Comparison of ENCODE assay signal across 19 mouse cellular contexts in genomic region chr2:71371790-71372189, GRCm38 (mm10). TPM values are rescaled to one million over a fixed set of nuclear protein-coding genes. Genes with fewer than 3 reads are reported as not detected.
DNase-seq lines count a peak whose midpoint lies in the region; ATAC-seq and TF ChIP-seq lines count a peak whose summit lies in the region.
"Had no signal": no experiment of that assay in that cellular context is flagged by ENCODE, and none has a peak within 500 bp of the region (broad histone marks: within the 10 kb centered on the region; RNA-seq: fewer than 3 reads in every experiment).

No protein-coding gene starts in this region.

- H3ac ChIP-seq in C2C12 (ENCODE audit: control insufficient read depth, insufficient read length, low read depth), result no peak overlapping the region

- H3K4me2 ChIP-seq in midbrain, embryonic 13.5 days (replicated peaks), result no peak overlapping the region
- H3K4me2 ChIP-seq: embryonic facial prominence, embryonic 12.5 days; forebrain, embryonic 12.5 days; heart, embryonic 11.5 days; liver, embryonic 11.5 days; midbrain, embryonic 11.5 days had no signal

- H3K79me2 ChIP-seq in C2C12 (ENCODE audit: control insufficient read depth, insufficient read depth), result peaks cover 5% of the 10 kb centered on the region

- no peak overlapping the region for H3K27ac ChIP-seq in midbrain, embryonic 13.5 days
- H3K27ac ChIP-seq: embryonic facial prominence, embryonic 12.5 days; forebrain, embryonic 12.5 days had no signal

- H3K9me3 ChIP-seq in midbrain, embryonic 13.5 days, result no peaks in the 10 kb centered on the region
- H3K9me3 ChIP-seq: embryonic facial prominence, embryonic 12.5 days; forebrain, embryonic 12.5 days had no signal

- no peaks in the 10 kb centered on the region for H3K27me3 ChIP-seq in C2C12 (ENCODE audit: control insufficient read depth, insufficient read depth, insufficient read length)
- no peaks in the 10 kb centered on the region for H3K27me3 ChIP-seq in midbrain, embryonic 13.5 days
- H3K27me3 ChIP-seq: CH12.LX; embryonic facial prominence, embryonic 12.5 days had no signal

- H3K4me3 ChIP-seq in C2C12 (ENCODE audit: insufficient read depth, poor library complexity, severe bottlenecking), result no peak overlapping the region
- no peak overlapping the region for H3K4me3 ChIP-seq in midbrain, embryonic 13.5 days (replicated peaks)
- H3K4me3 ChIP-seq: embryonic facial prominence, embryonic 12.5 days; forebrain, embryonic 12.5 days had no signal

- 88% methylated on average over 5 of the region's 5 CpGs for WGBS in midbrain, embryonic 13.5 days

- no peaks in the 10 kb centered on the region for H3K36me3 ChIP-seq in C2C12 (ENCODE audit: control insufficient read depth, insufficient read depth)
- no peaks in the 10 kb centered on the region for H3K36me3 ChIP-seq in midbrain, embryonic 13.5 days
- H3K36me3 ChIP-seq: embryonic facial prominence, embryonic 12.5 days; forebrain, embryonic 12.5 days had no signal

- ATAC-seq in midbrain, embryonic 13.5 days, result no peak
- ATAC-seq in CD4-positive, CD25-positive, alpha-beta regulatory T cell, adult 4 months, result no peak
- ATAC-seq: inflammation-experienced regulatory T-cells, adult 6 months; lung, postnatal 0 days had no signal

- H3K4me1 ChIP-seq in midbrain, embryonic 13.5 days (replicated peaks), result peaks cover 5% of the 10 kb centered on the region

- TF ChIP-seq CTCF in C2C12 (IDR thresholded peaks at IDR 0.05; ENCODE audit: control insufficient read depth, insufficient read depth, insufficient read length), result no peak

- DNase-seq in layer of hippocampus, adult 18-20 months (ENCODE audit: low spot score in 2 of 2), result peak; percentile 6 to 68
- no peak for DNase-seq in layer of hippocampus, postnatal 25 days (ENCODE audit: extremely low spot score in 1 of 2, low spot score in 1 of 2)
- peak; percentile 26 for DNase-seq in brain, embryonic 18.5 days (ENCODE audit: low read depth, low spot score)
- peak; percentile 53 to 72 for DNase-seq in right cerebral cortex, postnatal 10 days (ENCODE audit: low spot score in 2 of 2)
- DNase-seq: adrenal gland, postnatal 10 days; cerebellum, postnatal 14 days; gastrocnemius, postnatal 14 days; spleen, adult 18-20 months had no signal

- H3K9ac ChIP-seq in midbrain, embryonic 13.5 days (replicated peaks), result no peak overlapping the region
- H3K9ac ChIP-seq: embryonic facial prominence, embryonic 12.5 days; forebrain, embryonic 12.5 days had no signal

- H3K79me3 ChIP-seq in C2C12 (ENCODE audit: low read depth), result peaks cover 2% of the 10 kb centered on the region

TF ChIP-seq in C2C12, 6 proteins besides CTCF, POLR2A, EP300 and RAD21:
- TF ChIP-seq CEBPB (IDR thresholded peaks at IDR 0.05; ENCODE audit: low read depth) (no peak), FOSL1 (IDR thresholded peaks at IDR 0.05; ENCODE audit: insufficient read depth, low read length, poor library complexity, severe bottlenecking) (peak; percentile 5), MYOD1 (IDR thresholded peaks at IDR 0.05; ENCODE audit: control insufficient read depth, insufficient read length, low read depth) (no peak), USF1 (IDR thresholded peaks at IDR 0.05; ENCODE audit: low read depth) (no peak), MYOG (IDR thresholded peaks at IDR 0.05; ENCODE audit: control insufficient read depth, extremely low read depth, insufficient read length) (no peak)
TF ChIP-seq in C2C12: peak in this region for 1.

RNA-seq across cellular contexts. Expression of gene Slc25a12, which starts 4.2 kb away (rescaled TPM):
- total RNA-seq in layer of hippocampus, adult 18-20 months (2021), result 100 to 1,000 TPM; 150 to 164 TPM
- total RNA-seq in layer of hippocampus, postnatal 25 days (2021), result 100 to 1,000 TPM; 163 to 165 TPM
- 32.8 TPM for polyA plus RNA-seq in C2C12 (2012; fragmentation: generic; extraction: Trizol)
- 64.2 and 65.9 TPM in 2 replicates for polyA plus RNA-seq in midbrain, embryonic 13.5 days (2015; fragmentation: Nextera tagmentation; extraction: Ambion mirVana)
- 10 to 100 TPM; 74.4 to 89.2 TPM for polyA plus RNA-seq in CD4-positive, CD25-positive, alpha-beta regulatory T cell, adult 4 months (2017; shearing (Covaris generic))

RNA-seq across cellular contexts. Expression of gene Hat1, which starts 17.0 kb away (rescaled TPM):
- 10 to 100 TPM; 14.7 to 18.3 TPM for total RNA-seq in layer of hippocampus, adult 18-20 months (2021)
- 10 to 100 TPM; 16.2 to 18.3 TPM for total RNA-seq in layer of hippocampus, postnatal 25 days (2021)
- polyA plus RNA-seq in C2C12 (2012; fragmentation: generic; extraction: Trizol), result 46.6 TPM
- 73.5 and 75.3 TPM in 2 replicates for polyA plus RNA-seq in midbrain, embryonic 13.5 days (2015; fragmentation: Nextera tagmentation; extraction: Ambion mirVana)
- polyA plus RNA-seq in CD4-positive, CD25-positive, alpha-beta regulatory T cell, adult 4 months (2017; shearing (Covaris generic)), result 10 to 100 TPM; 57.1 to 58.8 TPM

Comparison
In these comparisons a context has a peak if more than half of its experiments do, and no peak if none do; other contexts are left out.
1. DNase-seq: peak in layer of hippocampus, adult 18-20 months (2 of 2), brain, embryonic 18.5 days (single experiment) and right cerebral cortex, postnatal 10 days (2 of 2); none in layer of hippocampus, postnatal 25 days (0 of 2).